Mouse (Mus musculus): ENCODE measurements around the gene Ret. TPM values are rescaled to one million over a fixed set of nuclear protein-coding genes. Genes with fewer than 3 reads are reported as not detected.

The Ret gene
- polyA plus RNA-seq (2012; rRNA removed), result 2.1 and 2.2 TPM in 2 replicates

GRCm38 (mm10) chr6:118197440-118197975 lies at the start of gene Ret:
Gene Ret, minus strand, starts transcription at chr6:118197718.

DNA sequence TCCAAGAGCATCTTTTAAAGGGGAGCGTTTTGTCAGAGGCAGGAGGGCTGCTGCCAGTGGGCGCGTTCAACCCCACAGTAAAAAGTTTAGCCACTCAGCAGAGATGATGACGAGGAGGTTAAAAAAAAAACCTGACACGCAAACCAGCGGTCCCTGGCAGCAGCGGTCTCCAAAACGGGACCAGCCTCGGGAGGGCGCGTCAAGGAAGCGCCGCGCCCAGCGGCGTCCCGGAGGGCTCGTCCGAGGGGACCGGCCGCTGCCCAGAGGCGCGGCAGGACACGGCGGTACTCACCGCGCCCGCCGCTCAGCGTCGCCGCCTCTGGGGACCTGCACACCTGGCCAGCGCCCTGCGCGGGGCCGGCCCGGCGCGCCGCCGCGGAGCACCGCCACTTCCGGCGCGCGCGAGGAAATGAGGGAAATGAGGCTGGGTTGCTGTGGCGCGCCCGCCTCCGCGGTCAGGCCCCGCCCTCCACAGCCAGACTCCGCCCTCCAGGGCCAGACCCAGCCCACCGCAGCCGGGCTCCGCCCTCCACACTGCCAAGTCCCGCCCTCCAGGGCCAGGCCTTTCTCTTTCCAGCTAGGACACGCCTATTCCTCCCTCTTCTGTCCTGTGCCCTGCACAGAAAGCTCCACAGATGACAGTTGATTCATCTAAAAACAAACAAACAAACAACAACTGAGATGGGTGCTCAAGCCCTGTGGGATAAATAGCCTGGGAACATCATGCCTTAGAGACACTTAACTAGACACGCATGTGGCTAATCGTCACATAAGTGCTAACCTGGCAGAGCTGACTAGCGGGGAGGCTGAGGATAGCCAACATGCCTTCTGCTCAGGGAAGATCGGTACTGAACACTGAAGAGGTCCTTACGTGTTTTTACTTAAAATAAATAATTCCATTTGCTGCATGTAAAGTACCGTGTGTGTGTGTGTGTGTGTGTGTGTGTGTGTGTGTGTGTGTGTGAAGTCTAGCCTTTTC lies 58.5 kb downstream of the Ret start, which contains the start of gene Csgalnact2:
Gene Csgalnact2, minus strand, starts transcription at position 410 of the 979 bp plus-strand sequence.

Other genes starting within 250 kb of the Ret start
- gene Rasgef1a, start 186.3 kb downstream of the Ret start, polyA plus RNA-seq (2012; rRNA removed), result 0.06 and 0.13 TPM in 2 replicates
- 0.19 and 0.23 TPM in 2 replicates for gene Csgalnact2, start 58.6 kb downstream of the Ret start, polyA plus RNA-seq (2012; rRNA removed)
- 0.24 and 0.60 TPM in 2 replicates for gene Bms1, start 221.8 kb upstream of the Ret start, polyA plus RNA-seq (2012; rRNA removed)